Mouse (Mus musculus) ES-Bruce4 (cell line): ENCODE results near the gene Fcrl5.

Source experiments
- CTCF ChIP-seq: IDR thresholded peaks from one replicate; pipeline ENCODE4 v1.8.1; 2011; ENCODE audit warnings: low read depth, low read length
- EP300 ChIP-seq: IDR thresholded peaks from 2 replicates; pipeline ENCODE4 v1.6.1; 2011; ENCODE audit warnings: low read depth, low read length; ENCODE audit not compliant: insufficient read depth
- POLR2A ChIP-seq: IDR thresholded peaks from one replicate; pipeline ENCODE4 v1.8.1; 2011; ENCODE audit warnings: low read length; ENCODE audit not compliant: insufficient read depth

GRCm38 (mm10) chr3:87390935-87391334, 44.6 kb upstream of the Fcrl5 start:
- TF ChIP-seq CTCF (no peak), POLR2A (no peak), EP300 (no peak)
